Mouse (Mus musculus) limb, embryonic 14.5 days (tissue): ENCODE results near the gene Nsd1. TPM values are rescaled to one million over a fixed set of nuclear protein-coding genes. Genes with fewer than 3 reads are reported as not detected.

Experiments
- ATAC-seq: fragments of 200-750 bp; cut with Nextera tagmentation; 2 replicates; pipeline ENCODE4 v1.8.0; 2017; ENCODE audit warnings: low read depth, moderate number of reproducible peaks, moderate TSS enrichment; ENCODE audit not compliant: low FRiP score
- DNase-seq: peaks from one replicate; pipeline ENCODE4 v3.0.0-alpha.2; 2015; ENCODE audit warnings: low spot score
- H3K27ac ChIP-seq: fragments of 300-500 bp; sonication (generic); replicated peaks from 2 replicates; pipeline ENCODE4 v1.5.1; 2014; ENCODE audit warnings: low read depth, mild to moderate bottlenecking, low read length, moderate library complexity, mixed read lengths
- H3K27me3 ChIP-seq: fragments of 300-500 bp; sonication (generic); 2 replicates; pipeline ENCODE4 v1.6.1; 2014; ENCODE audit warnings: low read length, mixed read lengths; ENCODE audit not compliant: control insufficient read depth, insufficient read depth
- H3K36me3 ChIP-seq: fragments of 300-500 bp; sonication (generic); 2 replicates; pipeline ENCODE4 v1.6.1; 2014; ENCODE audit warnings: mild to moderate bottlenecking, low read length, moderate library complexity, mixed read lengths; ENCODE audit not compliant: control insufficient read depth, insufficient read depth
- H3K4me1 ChIP-seq: fragments of 300-500 bp; sonication (generic); 2 replicates; pipeline ENCODE4 v1.6.1; 2014; ENCODE audit warnings: antibody characterized with exemption, low read length, mixed read lengths; ENCODE audit not compliant: control insufficient read depth, insufficient read depth
- H3K4me2 ChIP-seq: fragments of 300-500 bp; sonication (generic); replicated peaks from 2 replicates; pipeline ENCODE4 v1.6.1; 2014; ENCODE audit warnings: low read depth, mild to moderate bottlenecking, low read length, moderate library complexity; ENCODE audit not compliant: severe bottlenecking
- H3K4me3 ChIP-seq: fragments of 300-500 bp; sonication (generic); replicated peaks from 2 replicates; pipeline ENCODE4 v1.5.1; 2014; ENCODE audit warnings: low read length
- H3K9ac ChIP-seq: fragments of 300-500 bp; sonication (generic); 2 replicates; pipeline ENCODE4 v1.6.1; 2014; ENCODE audit warnings: mild to moderate bottlenecking, low read depth, low read length, moderate library complexity; ENCODE audit not compliant: severe bottlenecking
- H3K9me3 ChIP-seq: fragments of 300-500 bp; sonication (generic); 2 replicates; pipeline ENCODE4 v1.6.1; 2016; ENCODE audit warnings: low read length; ENCODE audit not compliant: control insufficient read depth
- POLR2A ChIP-seq: fragments of 200-500 bp; IDR thresholded peaks from 2 replicates; pipeline ENCODE4 v1.8.0; 2012; ENCODE audit warnings: inconsistent platforms, mild to moderate bottlenecking, moderate library complexity, borderline replicate concordance; ENCODE audit not compliant: insufficient read depth, insufficient read length; ENCODE audit errors: extremely low read depth
- WGBS: fragments of 180-500 bp; shearing (Covaris S2); extraction: QIAGEN DNeasy Blood & Tissue Kit; methylation state at CpG from one replicate; pipeline ENCODE4 v1.1.7; 2014; 5-methylcytosine and 5-hydroxymethylcytosine counted together
- polyA plus RNA-seq, 2 experiments: library from polyadenylated mRNA; depleted of rRNA in 1 of 2; stranded (reverse) in 1 of 2; unstranded in 1 of 2; fragments of >200 nt; fragmentation: Nextera tagmentation in 1 of 2; extraction: Ambion mirVana in 1 of 2; gene quantifications; 2 replicates each; pipeline versions ENCODE4 v1.2.1 to v1.2.3; 2012 to 2014

The Nsd1 gene
- polyA plus RNA-seq, 2 experiments = 41.6 to 65.8 TPM

- Histone ChIP-seq H3K4me2 (no peak overlapping the region), H3K4me1 (no peaks in the 10 kb centered on the region), H3K36me3 (peaks cover 38% of the 10 kb centered on the region), H3K9me3 (no peaks in the 10 kb centered on the region), H3K27me3 (no peaks in the 10 kb centered on the region), H3K9ac (no peak overlapping the region), H3K27ac (no peak overlapping the region), H3K4me3 (no peak overlapping the region)
- no peak for TF ChIP-seq POLR2A
- ATAC-seq (no peak), DNase-seq (no peak)
- 74% methylated on average over 3 of the region's 3 CpGs for WGBS
These were observed 45.6 kb downstream of the Nsd1 start for GRCm38 (mm10) chr13:55255052-55255652.

- no peak overlapping the region for H3K4me2 ChIP-seq
- peaks cover 52% of the 10 kb centered on the region for H3K36me3 ChIP-seq
- no peaks in the 10 kb centered on the region for H3K27me3 ChIP-seq
- ATAC-seq (no peak), DNase-seq (no peak)
- no peak overlapping the region for H3K9ac ChIP-seq
- H3K4me1 ChIP-seq = no peaks in the 10 kb centered on the region
- 96% methylated on average over 3 of the region's 3 CpGs for WGBS
- no peak overlapping the region for H3K27ac ChIP-seq
- TF ChIP-seq POLR2A = no peak
- no peak overlapping the region for H3K4me3 ChIP-seq
- H3K9me3 ChIP-seq = no peaks in the 10 kb centered on the region
These were observed 49.1 kb downstream of the Nsd1 start for GRCm38 (mm10) chr13:55258651-55259050.

DNA sequence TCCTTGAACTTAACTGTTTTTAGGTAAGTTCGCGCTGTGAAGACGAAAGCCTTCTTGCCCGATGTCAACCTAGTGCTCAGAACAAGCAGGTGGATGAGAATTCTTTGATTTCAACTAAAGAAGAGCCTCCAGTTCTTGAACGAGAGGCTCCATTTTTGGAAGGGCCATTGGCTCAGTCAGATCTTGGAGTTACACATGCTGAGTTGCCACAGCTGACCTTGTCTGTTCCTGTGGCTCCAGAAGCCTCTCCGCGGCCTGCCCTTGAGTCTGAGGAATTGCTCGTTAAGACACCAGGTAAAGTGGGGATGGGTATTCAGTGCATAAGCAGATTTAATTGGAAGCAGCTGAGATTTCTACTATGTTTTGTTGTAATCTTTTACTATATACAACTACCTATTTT, 51.9 kb downstream of the Nsd1 start:
- ATAC-seq = no peak
- 94% methylated on average over 8 of the region's 8 CpGs for WGBS
- H3K36me3 ChIP-seq = peaks cover 58% of the 10 kb centered on the region

DNA sequence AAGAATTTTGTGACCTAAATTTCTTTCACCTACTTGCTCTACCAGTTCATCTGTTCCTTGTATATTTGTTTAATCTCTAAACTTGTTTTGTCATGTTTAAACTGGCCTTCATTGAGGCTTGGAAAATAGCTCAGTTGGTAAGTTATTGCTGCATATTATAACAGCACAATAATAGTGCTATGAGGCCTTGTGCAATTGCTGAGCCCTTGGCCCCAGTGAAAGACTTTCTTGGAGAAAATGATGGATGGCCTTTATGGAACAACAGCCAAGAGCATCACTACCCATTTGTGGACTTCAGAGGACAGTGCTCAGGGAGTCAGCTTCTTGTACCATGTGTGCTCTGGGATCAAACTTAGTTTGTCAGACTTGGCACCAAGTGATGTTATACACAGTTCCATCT, 52.5 kb downstream of the Nsd1 start:
- Histone ChIP-seq H3K4me3 (no peak overlapping the region), H3K36me3 (peaks cover 56% of the 10 kb centered on the region), H3K4me2 (no peak overlapping the region), H3K9me3 (no peaks in the 10 kb centered on the region), H3K9ac (no peak overlapping the region), H3K27ac (no peak overlapping the region), H3K4me1 (no peaks in the 10 kb centered on the region), H3K27me3 (no peaks in the 10 kb centered on the region)
- DNase-seq (no peak), ATAC-seq (no peak)
- TF ChIP-seq POLR2A = no peak

More for the DNA sequence above, 51.9 kb downstream of the Nsd1 start:
- H3K27ac ChIP-seq = no peak overlapping the region
- no peak overlapping the region for H3K4me2 ChIP-seq
- H3K4me1 ChIP-seq = no peaks in the 10 kb centered on the region
- TF ChIP-seq POLR2A = no peak
- H3K9ac ChIP-seq = no peak overlapping the region
- H3K9me3 ChIP-seq = no peaks in the 10 kb centered on the region
- DNase-seq = no peak
- H3K27me3 ChIP-seq = no peaks in the 10 kb centered on the region
- no peak overlapping the region for H3K4me3 ChIP-seq

DNA sequence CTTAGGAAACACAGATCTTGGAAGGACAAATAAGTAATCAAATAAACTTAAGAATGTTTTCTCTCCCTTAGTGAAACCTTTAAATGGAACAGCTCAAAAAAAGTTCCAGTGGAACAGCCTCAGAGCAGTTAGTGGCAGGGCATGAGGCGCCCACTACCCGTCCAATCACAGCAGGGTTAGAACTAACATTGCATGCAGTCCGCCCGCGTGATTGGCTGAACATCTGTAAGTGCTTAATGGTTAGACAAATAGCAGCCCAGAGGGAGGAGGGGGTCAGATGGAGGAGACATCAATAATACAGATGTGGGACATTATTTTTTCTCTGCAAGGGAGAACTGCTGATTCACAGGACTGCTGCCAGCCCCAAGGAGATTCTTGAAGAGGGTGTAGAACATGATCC, 67.6 kb downstream of the Nsd1 start:
- peaks cover 71% of the 10 kb centered on the region for H3K36me3 ChIP-seq
- WGBS = 70% methylated on average over 5 of the region's 5 CpGs

GRCm38 (mm10) chr13:55277646-55278045, 68.1 kb downstream of the Nsd1 start:
- ATAC-seq = no peak
- H3K9me3 ChIP-seq = no peaks in the 10 kb centered on the region
- DNase-seq = no peak
- H3K27me3 ChIP-seq = no peaks in the 10 kb centered on the region
- TF ChIP-seq POLR2A = no peak
- H3K36me3 ChIP-seq = peaks cover 71% of the 10 kb centered on the region
- no peak overlapping the region for H3K27ac ChIP-seq
- WGBS = 95% methylated on average over 5 of the region's 5 CpGs
- no peak overlapping the region for H3K9ac ChIP-seq
- H3K4me1 ChIP-seq = no peaks in the 10 kb centered on the region
- H3K4me2 ChIP-seq = no peak overlapping the region
- H3K4me3 ChIP-seq = no peak overlapping the region

More for the DNA sequence above, 67.6 kb downstream of the Nsd1 start:
- no peak overlapping the region for H3K4me2 ChIP-seq
- DNase-seq = peak; percentile 12
- no peak overlapping the region for H3K9ac ChIP-seq
- no peaks in the 10 kb centered on the region for H3K4me1 ChIP-seq
- no peaks in the 10 kb centered on the region for H3K9me3 ChIP-seq
- H3K27ac ChIP-seq = no peak overlapping the region
- ATAC-seq = no peak
- H3K27me3 ChIP-seq = no peaks in the 10 kb centered on the region
- no peak for TF ChIP-seq POLR2A
- H3K4me3 ChIP-seq = no peak overlapping the region
